Mouse (Mus musculus) midbrain, embryonic 15.5 days (tissue): ENCODE measurements around the gene 1700066M21Rik. TPM values are rescaled to one million over a fixed set of nuclear protein-coding genes. Genes with fewer than 3 reads are reported as not detected.

Experiments
- ATAC-seq: fragments of 200-750 bp; cut with Nextera tagmentation; replicated peaks from 2 replicates; pipeline ENCODE4 v1.8.0; 2017; ENCODE audit warnings: moderate TSS enrichment
- H3K27ac ChIP-seq: fragments of 300-500 bp; sonication (generic); 2 replicates; pipeline ENCODE4 v1.5.1; 2015; ENCODE audit warnings: mild to moderate bottlenecking, inconsistent platforms
- H3K27me3 ChIP-seq: fragments of 300-500 bp; sonication (generic); replicated peaks from 2 replicates; pipeline ENCODE4 v1.6.1; 2015; ENCODE audit warnings: inconsistent platforms
- H3K36me3 ChIP-seq: fragments of 300-500 bp; sonication (generic); replicated peaks from 2 replicates; pipeline ENCODE4 v1.6.1; 2015; ENCODE audit warnings: inconsistent platforms
- H3K4me1 ChIP-seq: fragments of 300-500 bp; sonication (generic); 2 replicates; pipeline ENCODE4 v1.6.1; 2015; ENCODE audit warnings: inconsistent platforms
- H3K4me2 ChIP-seq: fragments of 300-500 bp; sonication (generic); 2 replicates; pipeline ENCODE4 v1.6.1; 2015; ENCODE audit warnings: inconsistent platforms, mild to moderate bottlenecking, moderate library complexity
- H3K4me3 ChIP-seq: fragments of 300-500 bp; sonication (generic); 2 replicates; pipeline ENCODE4 v1.5.1; 2015; ENCODE audit warnings: mild to moderate bottlenecking, inconsistent platforms
- H3K9ac ChIP-seq: fragments of 300-500 bp; sonication (generic); 2 replicates; pipeline ENCODE4 v1.6.1; 2015; ENCODE audit warnings: mild to moderate bottlenecking, inconsistent platforms
- H3K9me3 ChIP-seq: fragments of 300-500 bp; sonication (generic); 2 replicates; pipeline ENCODE4 v1.6.1; 2016; ENCODE audit warnings: inconsistent platforms
- WGBS: fragments of 180-500 bp; shearing (Covaris S2); methylation state at CpG from one replicate; pipeline ENCODE4 v1.1.7; 2015; ENCODE audit warnings: mixed read lengths; 5-methylcytosine and 5-hydroxymethylcytosine counted together
- polyA plus RNA-seq: library from polyadenylated mRNA; unstranded; fragments of >200 nt; fragmentation: Nextera tagmentation; extraction: Ambion mirVana; gene quantifications from 2 replicates; pipeline ENCODE4 v1.2.1, GENCODE M21; 2015

Gene 1700066M21Rik
- polyA plus RNA-seq: 16.8 and 17.3 TPM in 2 replicates

DNA sequence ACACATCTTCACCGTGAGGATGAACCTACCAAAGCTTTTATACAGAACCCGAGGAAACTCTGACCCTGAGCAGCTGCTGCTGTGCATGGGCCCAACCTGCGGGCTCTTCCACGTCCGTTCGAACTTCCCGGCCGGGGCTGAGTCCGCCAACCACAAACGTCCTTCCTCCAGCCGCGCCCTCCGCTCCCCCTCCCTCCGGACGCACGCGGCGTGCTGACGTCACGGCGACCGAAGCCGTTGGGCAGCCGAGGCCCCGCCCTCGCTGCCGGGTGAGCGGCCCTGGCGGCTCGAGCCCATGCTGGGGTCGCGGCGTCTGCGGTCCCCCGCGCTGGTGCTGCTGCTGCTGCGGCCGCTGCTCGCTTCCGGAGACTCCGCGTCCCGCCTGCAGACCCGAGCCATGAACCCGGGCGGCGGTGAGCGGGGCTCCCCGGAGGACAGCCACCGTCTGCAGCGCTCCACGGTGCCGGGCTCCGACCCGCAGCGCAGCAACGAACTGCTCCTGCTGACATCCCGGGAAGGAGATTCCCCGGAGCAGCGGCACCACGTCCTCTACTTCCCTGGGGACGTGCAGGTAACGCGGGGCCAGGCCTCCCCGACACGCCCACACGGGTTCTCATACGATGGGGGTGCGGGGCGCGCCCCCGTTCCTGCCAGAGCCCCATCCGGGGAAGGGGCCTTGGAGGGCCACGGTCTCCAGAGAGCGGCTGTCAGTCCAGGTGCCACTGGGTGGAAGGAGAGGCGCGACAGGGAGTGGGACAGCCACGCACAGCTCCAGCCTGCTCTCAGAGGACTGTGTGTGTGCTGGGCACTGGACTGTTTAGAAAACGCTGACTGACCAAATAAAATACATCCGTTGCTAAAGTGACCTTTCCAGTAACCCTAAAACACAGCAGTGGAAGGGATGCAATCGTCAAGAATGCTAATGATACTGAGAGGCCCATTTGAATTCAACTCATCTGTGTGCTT, at the start of gene 1700066M21Rik:
Gene 1700066M21Rik, plus strand, starts transcription at position 245 of the 966 bp plus-strand sequence.
- Histone ChIP-seq H3K4me1 (peaks cover 16% of the 10 kb centered on the region), H3K9ac (peak within 1 kb of the TSS; percentile 93), H3K36me3 (no peaks in the 10 kb centered on the region), H3K27ac (peak within 1 kb of the TSS; percentile 86), H3K27me3 (no peaks in the 10 kb centered on the region), H3K9me3 (no peaks in the 10 kb centered on the region), H3K4me2 (peak within 1 kb of the TSS; percentile 89), H3K4me3 (peak within 1 kb of the TSS; percentile 98)
- WGBS: under 1% methylated on average over 81 of the region's 81 CpGs
- ATAC-seq: peak; percentile 98

DNA sequence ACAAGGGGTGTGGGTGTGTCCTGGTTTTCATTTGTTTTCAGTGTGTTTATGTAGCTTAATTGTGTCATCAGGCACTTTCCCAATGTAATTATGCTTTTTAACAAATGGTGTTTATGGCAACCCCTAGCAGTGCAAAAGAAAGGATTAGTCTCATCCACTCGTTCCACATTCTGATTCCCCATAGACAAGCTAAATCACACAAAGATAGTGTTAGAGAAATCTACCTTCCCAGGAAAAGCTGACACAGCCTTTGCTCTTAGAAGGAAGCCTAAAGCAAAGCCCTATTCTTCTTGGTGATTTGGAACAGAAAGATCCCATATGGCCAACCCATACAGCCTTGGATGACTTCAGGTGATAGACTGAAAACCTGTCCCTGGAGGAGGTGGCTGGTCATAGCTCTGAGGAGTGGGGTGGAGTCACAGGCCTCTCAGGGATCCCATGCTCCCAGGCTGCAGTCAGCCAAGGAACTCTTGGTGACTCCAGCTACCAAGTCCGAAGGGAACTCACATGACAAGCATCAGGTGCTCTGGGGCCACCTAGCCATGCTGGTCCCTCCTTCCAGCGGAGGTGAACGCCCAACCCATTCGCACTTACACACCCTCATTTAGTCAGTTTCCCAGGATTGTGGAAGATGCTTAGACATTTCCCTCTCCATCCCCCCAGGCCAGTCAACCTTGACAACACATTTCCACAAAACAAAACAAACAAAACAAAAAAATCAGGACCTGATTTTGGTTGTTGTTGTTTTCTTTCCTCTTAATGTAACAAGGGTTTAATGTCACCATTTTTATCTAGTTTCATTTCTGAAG, 47.9 kb upstream of the 1700066M21Rik start:
- Histone ChIP-seq H3K9me3 (no peaks in the 10 kb centered on the region), H3K4me2 (no peak overlapping the region), H3K4me3 (no peak overlapping the region), H3K27me3 (no peaks in the 10 kb centered on the region), H3K27ac (no peak overlapping the region), H3K4me1 (peaks cover 6% of the 10 kb centered on the region), H3K9ac (no peak overlapping the region), H3K36me3 (no peaks in the 10 kb centered on the region)
- 75% methylated on average over 5 of the region's 5 CpGs for WGBS
- ATAC-seq: 0 out of 2 replicates have a peak, but pooled peaks have one; percentile 46

DNA sequence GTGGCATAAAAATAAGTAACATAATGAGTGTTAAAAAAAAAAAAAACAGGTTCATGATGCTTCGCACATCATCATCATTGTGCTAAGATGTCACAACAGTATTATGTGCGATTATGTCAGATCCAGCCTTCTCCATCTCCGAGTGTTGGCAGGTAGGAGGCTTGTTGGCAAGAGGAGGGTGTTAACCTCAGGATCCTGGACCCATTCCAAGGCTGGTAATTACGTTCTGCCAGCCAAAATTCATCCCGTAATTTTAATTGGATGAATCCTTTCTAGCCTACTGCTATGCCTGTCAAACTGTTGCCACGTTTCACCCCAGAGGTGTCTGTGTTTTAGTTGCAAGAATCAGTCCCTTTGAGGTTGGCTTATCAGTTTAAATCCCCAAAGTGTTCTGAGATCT, 47.2 kb upstream of the 1700066M21Rik start:
- ATAC-seq: peak; percentile 49

DNA sequence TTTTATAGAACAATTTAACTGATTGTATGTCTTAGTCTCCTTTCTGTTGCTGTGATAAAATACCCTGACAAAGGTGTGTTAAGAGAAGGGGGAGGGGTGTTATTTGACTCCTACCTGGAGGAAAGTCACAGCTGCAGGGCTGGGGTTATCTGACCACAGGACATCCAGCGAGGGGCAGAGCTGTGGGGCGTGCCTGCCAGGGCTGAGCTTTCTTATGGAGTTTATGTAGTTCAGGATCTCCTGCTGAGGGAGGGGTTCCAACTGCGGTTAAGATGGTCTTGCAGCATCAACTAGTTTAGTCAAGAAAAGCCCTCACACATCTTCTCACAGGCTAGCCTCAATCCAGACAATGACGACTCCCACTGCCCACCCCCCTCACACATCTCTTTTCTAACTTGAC, 45.4 kb upstream of the 1700066M21Rik start:
- H3K4me1 ChIP-seq: peaks cover 6% of the 10 kb centered on the region
- no peaks in the 10 kb centered on the region for H3K36me3 ChIP-seq
- no peaks in the 10 kb centered on the region for H3K27me3 ChIP-seq
- no peaks in the 10 kb centered on the region for H3K9me3 ChIP-seq
- WGBS: 38% methylated on average over 4 of the region's 4 CpGs
- H3K4me2 ChIP-seq: no peak overlapping the region
- ATAC-seq: no peak
- no peak overlapping the region for H3K27ac ChIP-seq
- no peak overlapping the region for H3K9ac ChIP-seq
- no peak overlapping the region for H3K4me3 ChIP-seq

More for the DNA sequence above, 47.2 kb upstream of the 1700066M21Rik start:
- Histone ChIP-seq H3K9me3 (no peaks in the 10 kb centered on the region), H3K4me1 (peaks cover 6% of the 10 kb centered on the region), H3K4me2 (no peak overlapping the region), H3K4me3 (no peak overlapping the region), H3K27me3 (no peaks in the 10 kb centered on the region), H3K9ac (no peak overlapping the region), H3K36me3 (no peaks in the 10 kb centered on the region), H3K27ac (no peak overlapping the region)
- WGBS: 64% methylated on average over 6 of the region's 6 CpGs

DNA sequence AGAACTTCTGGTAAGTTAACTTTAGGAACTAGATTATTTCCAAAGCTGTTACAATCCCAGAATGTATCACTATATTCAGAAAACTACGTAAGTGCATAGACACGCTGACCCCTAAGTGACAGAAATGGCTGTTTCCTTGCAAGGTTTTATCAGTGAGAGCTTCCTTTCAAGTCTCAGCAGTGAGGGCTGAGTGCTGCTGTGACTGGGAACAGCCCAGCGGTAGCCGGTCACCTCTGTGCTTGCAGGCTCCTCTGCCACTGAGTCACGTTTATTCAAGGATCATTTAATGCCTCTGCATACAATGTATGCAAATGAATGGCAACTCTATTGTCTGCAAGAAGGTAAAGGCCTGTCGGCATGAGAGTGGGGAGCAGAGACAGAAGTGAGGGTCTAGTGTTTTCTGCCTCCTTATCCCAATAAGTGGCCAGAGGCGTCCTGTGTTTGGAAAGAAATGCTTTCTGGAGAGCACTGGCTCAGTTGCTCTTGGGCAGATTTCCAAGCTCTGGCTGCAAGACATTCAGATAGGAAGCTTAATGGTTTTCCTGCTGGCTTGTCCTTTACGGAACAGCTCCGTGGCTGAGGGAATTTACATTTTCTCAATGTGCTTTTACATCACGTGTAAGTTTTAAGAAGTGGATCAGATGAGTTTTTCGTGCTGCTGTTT, 43.7 kb upstream of the 1700066M21Rik start:
- no peak overlapping the region for H3K4me3 ChIP-seq
- no peak overlapping the region for H3K9ac ChIP-seq
- 27% methylated on average over 11 of the region's 11 CpGs for WGBS
- H3K9me3 ChIP-seq: no peaks in the 10 kb centered on the region
- H3K27ac ChIP-seq: no peak overlapping the region
- H3K4me1 ChIP-seq: peaks cover 6% of the 10 kb centered on the region
- no peak overlapping the region for H3K4me2 ChIP-seq
- H3K27me3 ChIP-seq: no peaks in the 10 kb centered on the region
- no peaks in the 10 kb centered on the region for H3K36me3 ChIP-seq
- peak; percentile 54 for ATAC-seq

DNA sequence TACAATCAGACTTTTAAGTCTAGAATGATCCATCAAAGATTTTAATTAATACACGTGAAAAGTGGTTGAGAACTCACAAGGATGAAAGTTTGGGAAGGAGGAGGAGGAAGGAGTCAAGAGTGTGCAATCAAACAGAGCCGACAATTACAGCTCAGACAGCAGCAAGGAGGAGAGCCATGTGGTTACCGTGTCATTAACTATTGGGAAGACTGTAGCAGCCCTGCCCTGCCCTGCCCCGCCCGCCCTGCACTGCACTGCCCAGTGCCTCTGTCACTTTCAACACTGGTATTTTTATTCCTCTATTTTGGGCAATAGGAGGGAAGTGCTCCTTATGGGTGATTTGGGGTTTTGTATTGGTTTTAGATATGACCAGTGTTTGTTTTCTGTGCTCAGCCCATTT, 42.2 kb upstream of the 1700066M21Rik start:
- 79% methylated on average over 5 of the region's 5 CpGs for WGBS
- Histone ChIP-seq H3K4me3 (no peak overlapping the region), H3K4me1 (peaks cover 6% of the 10 kb centered on the region), H3K27me3 (no peaks in the 10 kb centered on the region), H3K4me2 (no peak overlapping the region), H3K27ac (no peak overlapping the region), H3K9me3 (no peaks in the 10 kb centered on the region), H3K36me3 (no peaks in the 10 kb centered on the region), H3K9ac (no peak overlapping the region)
- no peak for ATAC-seq

DNA sequence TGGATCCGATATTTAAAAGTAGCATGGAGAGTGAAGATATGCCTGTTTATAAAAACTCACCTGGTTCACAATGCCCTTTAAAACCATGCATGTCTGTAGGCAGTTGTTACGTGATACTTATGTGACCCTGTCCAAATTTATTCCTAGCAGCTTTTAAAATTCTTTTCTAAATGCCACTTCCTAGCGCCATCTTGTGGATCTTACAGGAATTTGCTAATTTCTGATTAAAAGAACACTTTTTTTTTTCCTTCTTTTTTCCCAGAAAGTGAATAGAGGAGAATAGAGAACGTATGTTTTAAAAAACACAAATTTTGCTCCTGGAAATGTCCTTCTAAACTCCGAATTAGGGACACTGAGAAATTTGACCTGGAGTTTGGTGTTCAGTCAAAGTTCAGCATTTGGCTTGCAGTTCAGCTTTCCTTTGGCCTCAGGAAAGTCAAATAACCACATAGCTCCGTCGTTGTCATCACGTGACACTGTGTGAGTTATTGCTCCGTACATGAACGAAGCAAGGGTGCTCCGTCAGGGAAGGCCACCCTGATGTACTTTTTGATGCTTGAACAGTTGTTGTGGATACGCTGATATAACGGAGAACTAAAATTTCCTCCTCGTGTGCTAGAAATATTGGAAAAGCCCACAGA, 38.1 kb upstream of the 1700066M21Rik start:
- 59% methylated on average over 14 of the region's 14 CpGs for WGBS
- Histone ChIP-seq H3K4me3 (no peak overlapping the region), H3K4me1 (no peaks in the 10 kb centered on the region), H3K9ac (no peak overlapping the region), H3K9me3 (no peaks in the 10 kb centered on the region), H3K4me2 (no peak overlapping the region), H3K27me3 (no peaks in the 10 kb centered on the region), H3K36me3 (no peaks in the 10 kb centered on the region), H3K27ac (no peak overlapping the region)
- ATAC-seq: no peak

DNA sequence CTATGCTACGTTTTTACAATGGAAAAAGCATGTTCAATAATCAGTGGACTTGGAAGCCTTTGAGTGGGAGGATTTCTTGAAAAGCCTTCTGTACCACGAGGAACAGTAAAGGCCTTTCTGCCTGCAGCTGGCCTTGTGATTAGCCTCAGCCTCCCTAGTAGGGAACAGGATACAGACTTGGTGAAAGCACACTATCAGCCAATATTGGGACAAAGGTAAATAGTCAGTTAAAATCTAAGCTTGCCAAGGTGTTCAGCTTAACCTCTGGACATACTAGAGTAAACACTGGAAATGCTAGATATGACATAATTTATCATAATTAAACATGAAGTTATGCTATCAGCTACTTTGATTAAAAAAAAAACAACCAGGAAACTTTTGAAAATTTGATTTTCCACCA, 36.2 kb upstream of the 1700066M21Rik start:
- no peak for ATAC-seq
- no peaks in the 10 kb centered on the region for H3K9me3 ChIP-seq
- no peak overlapping the region for H3K4me3 ChIP-seq
- H3K4me1 ChIP-seq: no peaks in the 10 kb centered on the region
- H3K36me3 ChIP-seq: no peaks in the 10 kb centered on the region
- H3K27me3 ChIP-seq: no peaks in the 10 kb centered on the region
- H3K27ac ChIP-seq: no peak overlapping the region
- H3K9ac ChIP-seq: no peak overlapping the region
- H3K4me2 ChIP-seq: no peak overlapping the region
- WGBS: 7% methylated on average over 2 of the region's 2 CpGs

DNA sequence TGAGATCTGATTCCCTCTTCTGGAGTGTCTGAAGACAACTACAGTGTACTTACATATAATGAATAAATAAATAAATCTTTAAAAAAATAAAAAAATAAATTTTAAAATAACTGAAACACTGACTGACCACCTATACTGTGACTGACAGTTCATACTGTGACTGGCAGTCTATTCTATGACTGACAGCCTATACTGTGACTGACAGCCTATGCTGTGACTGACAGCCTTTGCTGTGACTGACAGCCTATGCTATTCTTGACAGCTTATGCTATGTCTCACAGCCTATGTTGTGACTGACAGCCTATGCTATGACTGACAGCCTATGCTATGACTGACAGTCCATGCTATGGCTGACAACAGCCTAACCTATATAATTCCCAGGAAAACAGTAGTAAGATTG, 29.9 kb upstream of the 1700066M21Rik start:
- no peaks in the 10 kb centered on the region for H3K4me1 ChIP-seq
- no peak for ATAC-seq
- no peak overlapping the region for H3K9ac ChIP-seq
- H3K4me2 ChIP-seq: no peak overlapping the region
- H3K9me3 ChIP-seq: no peaks in the 10 kb centered on the region
- no peaks in the 10 kb centered on the region for H3K27me3 ChIP-seq
- no peak overlapping the region for H3K27ac ChIP-seq
- H3K36me3 ChIP-seq: no peaks in the 10 kb centered on the region
- H3K4me3 ChIP-seq: no peak overlapping the region

DNA sequence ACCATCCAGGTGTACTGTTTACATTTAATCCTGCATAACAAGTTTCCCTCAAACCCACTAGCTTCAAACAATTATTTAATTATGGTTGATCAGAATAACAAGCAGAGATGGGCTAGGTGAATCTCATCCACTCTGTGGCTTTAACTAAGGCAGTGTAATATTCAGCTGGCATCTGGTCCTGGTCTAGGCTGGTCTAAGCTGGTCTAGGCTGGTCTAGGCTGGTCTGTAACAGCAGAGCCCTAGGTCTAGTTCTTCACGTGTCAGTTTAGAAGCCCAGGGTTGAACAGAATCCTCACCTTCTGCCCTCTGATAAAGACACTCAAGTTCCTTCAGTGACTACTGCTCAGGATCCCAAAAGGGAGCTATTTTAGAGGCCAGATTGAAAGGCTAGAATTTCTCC, 25.5 kb upstream of the 1700066M21Rik start:
- Histone ChIP-seq H3K27me3 (no peaks in the 10 kb centered on the region), H3K4me1 (no peaks in the 10 kb centered on the region), H3K9me3 (no peaks in the 10 kb centered on the region), H3K36me3 (no peaks in the 10 kb centered on the region), H3K9ac (no peak overlapping the region), H3K27ac (no peak overlapping the region), H3K4me3 (no peak overlapping the region), H3K4me2 (no peak overlapping the region)
- 83% methylated on average over 1 of the region's 1 CpGs for WGBS
- ATAC-seq: no peak

DNA sequence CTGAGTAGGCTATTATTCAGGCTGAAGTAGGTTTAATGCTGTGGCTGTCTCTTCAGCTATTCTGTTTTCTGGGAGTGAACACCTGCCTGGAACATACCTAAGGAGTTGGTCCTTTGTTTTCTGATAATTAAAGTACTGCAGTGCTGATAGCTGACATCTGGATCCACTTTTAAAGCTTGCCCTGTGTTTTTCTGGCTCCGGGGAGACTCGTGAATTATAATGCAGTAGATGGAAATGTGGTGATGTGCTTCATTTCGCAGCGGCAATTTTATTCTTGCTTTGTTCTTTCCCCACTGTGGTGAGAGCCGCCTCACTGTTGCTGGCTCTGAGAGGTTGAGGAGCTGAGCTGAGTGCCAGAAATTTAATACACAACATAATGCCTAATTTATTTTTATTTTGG, 18.9 kb upstream of the 1700066M21Rik start:
- ATAC-seq: peak; percentile 60
- Histone ChIP-seq H3K36me3 (no peaks in the 10 kb centered on the region), H3K27ac (no peak overlapping the region), H3K27me3 (no peaks in the 10 kb centered on the region), H3K4me2 (no peak overlapping the region), H3K4me1 (no peaks in the 10 kb centered on the region), H3K9ac (no peak overlapping the region), H3K9me3 (no peaks in the 10 kb centered on the region), H3K4me3 (no peak overlapping the region)
- 65% methylated on average over 5 of the region's 5 CpGs for WGBS

DNA sequence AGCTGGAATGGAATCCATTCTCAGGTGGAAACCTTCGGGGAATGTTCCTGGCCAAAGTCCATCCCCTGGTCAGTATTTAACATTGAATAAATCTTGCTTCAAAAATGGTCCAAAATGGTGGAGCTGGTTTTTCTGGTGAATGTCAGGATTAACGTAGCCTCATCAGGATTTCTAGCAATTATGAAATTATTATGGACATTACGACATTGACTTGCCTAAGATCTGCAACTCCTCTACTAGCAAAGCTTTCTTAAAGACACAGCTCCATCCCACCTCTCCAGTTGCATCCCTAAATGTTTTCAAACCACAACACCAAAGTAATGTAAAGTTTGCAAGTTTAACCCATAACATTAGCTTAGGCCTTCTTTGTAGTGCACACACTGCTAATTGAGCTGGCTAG, 10.0 kb upstream of the 1700066M21Rik start:
- Histone ChIP-seq H3K4me1 (no peaks in the 10 kb centered on the region), H3K27ac (no peak overlapping the region), H3K9ac (no peak overlapping the region), H3K4me3 (no peak overlapping the region), H3K36me3 (no peaks in the 10 kb centered on the region), H3K4me2 (no peak overlapping the region), H3K27me3 (no peaks in the 10 kb centered on the region), H3K9me3 (no peaks in the 10 kb centered on the region)
- WGBS: 93% methylated on average over 3 of the region's 3 CpGs
- ATAC-seq: no peak
